Mouse (Mus musculus) small intestine, adult 2 months (tissue): ENCODE data around the gene Plekhm1.

Source experiments
- CTCF ChIP-seq: fragments of 200-500 bp; IDR thresholded peaks from 2 replicates; pipeline ENCODE4 v1.5.1; 2012; ENCODE audit warnings: low read depth, mild to moderate bottlenecking, control low read depth, inconsistent platforms, low read length, moderate library complexity, mixed read lengths; ENCODE audit not compliant: insufficient replicate concordance, insufficient read length; ENCODE audit errors: extremely low read depth
- POLR2A ChIP-seq: fragments of 200-500 bp; IDR thresholded peaks from 2 replicates; pipeline ENCODE4 v1.6.1; 2012; ENCODE audit warnings: low read depth, mild to moderate bottlenecking, control low read depth, inconsistent platforms, low read length, moderate library complexity

DNA sequence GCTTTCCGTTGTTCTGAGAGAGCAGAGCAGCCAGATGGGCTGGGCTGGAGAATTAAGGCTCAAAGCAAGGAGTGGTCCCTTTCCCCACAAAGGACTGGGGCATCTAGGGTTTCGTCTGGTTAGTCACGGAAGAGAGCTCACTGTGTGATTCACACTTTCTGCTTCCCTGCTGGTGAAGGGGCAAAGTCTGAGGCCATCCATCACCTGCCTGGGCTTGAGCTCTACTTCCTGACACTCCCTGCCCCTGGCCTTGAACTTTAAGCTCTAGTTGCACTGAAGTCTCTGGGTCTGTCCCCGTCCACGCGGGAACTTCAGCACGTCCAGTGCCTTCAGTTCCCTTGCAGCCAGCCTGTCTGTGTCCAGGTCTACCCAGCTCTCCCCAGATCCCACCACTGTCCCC, 71.8 kb downstream of the Plekhm1 start:
- TF ChIP-seq POLR2A = peak; percentile 41
- TF ChIP-seq CTCF = no peak
